Mouse (Mus musculus): Measurements from ENCODE around the gene Tdrd3. TPM values are rescaled to one million over a fixed set of nuclear protein-coding genes. Genes with fewer than 3 reads are reported as not detected.

Gene Tdrd3
- total RNA-seq, 4 experiments from 2014 or later = 18.8 to 26.2 (median 22.5) TPM

GRCm38 (mm10) chr14:87563841-87564240 lies 147.4 kb downstream of the Tdrd3 start:
- no peak for DNase-seq (ENCODE audit: low spot score in 2 of 2)

DNA sequence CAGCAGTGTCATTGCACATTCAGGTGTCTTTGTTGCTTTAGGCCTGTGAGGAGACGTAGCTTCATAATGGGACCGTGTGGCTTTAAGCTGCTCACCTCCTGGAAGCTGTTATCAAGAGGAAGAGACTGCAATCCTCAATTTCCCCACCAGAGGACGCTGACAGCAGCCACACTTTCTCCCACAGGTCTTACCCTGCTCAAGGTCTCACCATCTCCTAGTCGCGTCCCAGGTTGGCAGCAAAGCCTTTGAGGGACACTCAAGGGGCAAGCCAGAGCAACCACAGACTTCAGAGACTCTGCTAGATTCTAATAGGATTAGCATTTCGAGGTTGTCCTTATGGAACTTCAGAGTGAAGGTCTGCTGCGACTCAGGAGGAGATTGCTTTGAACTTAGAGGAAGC lies 149.8 kb downstream of the Tdrd3 start:
- no peak for DNase-seq (ENCODE audit: low spot score in 2 of 2)

- DNase-seq (ENCODE audit: low spot score in 2 of 2) = no peak
Observed at GRCm38 (mm10) chr14:87567034-87567461, 150.6 kb downstream of the Tdrd3 start.

- peak; percentile 15 to 20 for DNase-seq (ENCODE audit: low spot score in 2 of 2)
Observed at GRCm38 (mm10) chr14:87567626-87568446, 151.4 kb downstream of the Tdrd3 start.

DNA sequence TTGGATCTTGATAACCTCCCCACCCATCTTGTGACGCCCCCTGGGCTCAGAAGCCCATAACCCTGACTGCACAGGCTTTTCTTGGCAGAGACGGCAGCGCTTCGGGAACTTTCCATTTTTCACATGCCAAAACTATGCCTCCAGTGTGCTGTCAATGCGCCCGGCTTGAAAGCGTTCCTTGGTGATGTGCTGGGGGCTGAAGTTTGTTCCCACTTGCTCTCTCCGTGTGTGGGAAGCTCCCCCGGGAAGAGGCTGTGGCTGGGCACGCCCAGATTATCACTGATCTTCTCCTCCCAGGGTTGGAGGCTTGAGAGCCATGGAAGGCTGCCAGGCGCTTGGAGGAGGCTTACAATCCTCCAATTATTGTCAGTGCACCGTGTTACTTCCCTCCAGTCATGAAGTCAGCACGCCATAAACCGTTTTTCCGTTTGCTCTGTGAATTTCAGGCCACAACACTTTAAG lies 152.0 kb downstream of the Tdrd3 start:
- DNase-seq (ENCODE audit: low spot score in 2 of 2) = peak; percentile 54 to 58

DNA sequence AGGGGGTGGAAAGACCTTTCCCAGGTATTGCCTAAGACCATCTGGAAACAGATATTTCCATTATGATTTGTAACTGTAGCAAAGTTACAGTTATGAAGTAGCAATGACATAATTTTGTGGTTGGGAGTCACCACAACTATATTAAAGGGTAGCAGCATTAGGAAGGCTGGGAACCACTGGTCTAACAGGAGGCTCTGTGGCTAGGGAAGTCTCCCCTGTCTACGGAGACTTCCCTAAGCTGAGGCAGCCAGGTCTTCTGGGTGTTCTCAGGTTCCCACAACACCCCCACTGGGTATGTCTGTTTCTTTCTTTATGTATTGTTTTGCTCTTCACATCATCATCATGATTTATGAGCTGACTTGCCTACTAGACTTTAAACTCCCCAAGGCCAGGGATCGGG lies 153.0 kb downstream of the Tdrd3 start:
- DNase-seq (ENCODE audit: low spot score in 2 of 2) = no peak

DNA sequence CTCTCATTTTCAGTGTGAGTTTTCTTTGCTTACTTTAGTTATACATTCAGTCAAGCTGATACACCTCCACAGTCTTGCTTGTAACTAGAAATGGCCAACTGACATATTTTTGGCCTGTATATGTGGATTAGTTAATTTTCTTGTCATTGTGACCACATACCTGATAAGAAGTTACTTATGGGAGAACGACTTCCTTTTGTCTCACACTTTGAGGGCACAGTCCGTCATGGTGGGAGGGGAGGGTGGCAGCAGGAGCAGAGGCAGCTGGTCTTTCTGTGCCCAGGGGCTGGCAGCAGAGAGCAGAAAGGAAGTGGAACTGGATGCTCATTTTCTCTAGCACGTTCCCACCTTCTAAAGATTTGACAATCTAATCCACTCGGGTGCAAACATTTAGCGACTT lies 156.0 kb downstream of the Tdrd3 start:
- no peak for DNase-seq (ENCODE audit: low spot score in 2 of 2)

DNA sequence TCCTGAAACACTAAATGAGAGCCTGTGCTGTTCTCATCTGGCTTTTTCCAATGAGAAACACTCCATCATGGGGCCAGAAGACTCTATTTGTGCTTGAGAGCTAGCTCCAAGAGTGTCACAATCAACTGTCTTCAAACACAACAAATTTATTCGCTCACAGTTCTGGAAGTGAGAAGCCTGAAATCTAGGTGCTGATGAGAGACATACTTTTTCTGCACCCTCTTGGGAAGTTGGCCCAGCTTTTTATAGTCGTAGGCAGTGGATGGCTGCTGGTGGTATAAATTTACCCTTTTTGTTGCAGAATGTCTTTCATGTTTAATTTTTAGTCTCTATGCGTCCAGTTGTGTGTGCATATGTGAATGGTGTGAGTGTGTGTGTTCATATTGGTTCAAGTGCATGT lies 166.2 kb downstream of the Tdrd3 start:
- DNase-seq (ENCODE audit: low spot score in 2 of 2) = no peak
